Mouse (Mus musculus) hindbrain, embryonic 13.5 days (tissue): ENCODE measurements around the gene Dpm1. TPM values are rescaled to one million over a fixed set of nuclear protein-coding genes. Genes with fewer than 3 reads are reported as not detected.

Source experiments
- ATAC-seq: fragments of 200-750 bp; cut with Nextera tagmentation; 2 replicates; pipeline ENCODE4 v1.8.0; 2017; ENCODE audit warnings: moderate TSS enrichment; ENCODE audit not compliant: low FRiP score
- H3K27ac ChIP-seq: fragments of 300-500 bp; sonication (generic); 2 replicates; pipeline ENCODE4 v1.5.1; 2015; ENCODE audit warnings: inconsistent platforms, mild to moderate bottlenecking, moderate library complexity
- H3K27me3 ChIP-seq: fragments of 300-500 bp; sonication (generic); 2 replicates; pipeline ENCODE4 v1.6.1; 2015; ENCODE audit warnings: mild to moderate bottlenecking, inconsistent platforms
- H3K36me3 ChIP-seq: fragments of 300-500 bp; sonication (generic); 2 replicates; pipeline ENCODE4 v1.6.1; 2015; ENCODE audit warnings: mild to moderate bottlenecking, inconsistent platforms
- H3K4me1 ChIP-seq: fragments of 300-500 bp; sonication (generic); replicated peaks from 2 replicates; pipeline ENCODE4 v1.6.1; 2015; ENCODE audit warnings: inconsistent platforms
- H3K4me2 ChIP-seq: fragments of 300-500 bp; sonication (generic); 2 replicates; pipeline ENCODE4 v1.6.1; 2015; ENCODE audit warnings: inconsistent platforms, mild to moderate bottlenecking, moderate library complexity
- H3K4me3 ChIP-seq: fragments of 300-500 bp; sonication (generic); 2 replicates; pipeline ENCODE4 v1.5.1; 2015; ENCODE audit warnings: mild to moderate bottlenecking, inconsistent platforms
- H3K9ac ChIP-seq: fragments of 300-500 bp; sonication (generic); 2 replicates; pipeline ENCODE4 v1.6.1; 2015; ENCODE audit warnings: mild to moderate bottlenecking, inconsistent platforms
- H3K9me3 ChIP-seq: fragments of 300-500 bp; sonication (generic); 2 replicates; pipeline ENCODE4 v1.6.1; 2016; ENCODE audit warnings: inconsistent platforms
- WGBS: fragments of 180-500 bp; shearing (Covaris S2); methylation state at CpG from one replicate; pipeline ENCODE4 v1.1.7; 2015; 5-methylcytosine and 5-hydroxymethylcytosine counted together
- polyA plus RNA-seq: library from polyadenylated mRNA; unstranded; fragments of >200 nt; fragmentation: Nextera tagmentation; extraction: Ambion mirVana; gene quantifications from 2 replicates; pipeline ENCODE4 v1.2.1, GENCODE M21; 2015

The Dpm1 gene
- polyA plus RNA-seq, 1 experiment from 2014 or later, result 71.3 TPM

- no peaks in the 10 kb centered on the region for H3K9me3 ChIP-seq
- WGBS, result 92% methylated on average over 3 of the region's 3 CpGs
- H3K4me3 ChIP-seq, result no peak overlapping the region
- ATAC-seq, result no peak
- peak overlapping the region; percentile 49 for H3K4me2 ChIP-seq
- no peak overlapping the region for H3K9ac ChIP-seq
- peaks cover 26% of the 10 kb centered on the region for H3K4me1 ChIP-seq
- peak overlapping the region; percentile 99 for H3K27ac ChIP-seq
- H3K27me3 ChIP-seq, result no peaks in the 10 kb centered on the region
- H3K36me3 ChIP-seq, result peaks cover 45% of the 10 kb centered on the region
These were observed 22.5 kb downstream of the Dpm1 start for GRCm38 (mm10) chr2:168207883-168208282.

DNA sequence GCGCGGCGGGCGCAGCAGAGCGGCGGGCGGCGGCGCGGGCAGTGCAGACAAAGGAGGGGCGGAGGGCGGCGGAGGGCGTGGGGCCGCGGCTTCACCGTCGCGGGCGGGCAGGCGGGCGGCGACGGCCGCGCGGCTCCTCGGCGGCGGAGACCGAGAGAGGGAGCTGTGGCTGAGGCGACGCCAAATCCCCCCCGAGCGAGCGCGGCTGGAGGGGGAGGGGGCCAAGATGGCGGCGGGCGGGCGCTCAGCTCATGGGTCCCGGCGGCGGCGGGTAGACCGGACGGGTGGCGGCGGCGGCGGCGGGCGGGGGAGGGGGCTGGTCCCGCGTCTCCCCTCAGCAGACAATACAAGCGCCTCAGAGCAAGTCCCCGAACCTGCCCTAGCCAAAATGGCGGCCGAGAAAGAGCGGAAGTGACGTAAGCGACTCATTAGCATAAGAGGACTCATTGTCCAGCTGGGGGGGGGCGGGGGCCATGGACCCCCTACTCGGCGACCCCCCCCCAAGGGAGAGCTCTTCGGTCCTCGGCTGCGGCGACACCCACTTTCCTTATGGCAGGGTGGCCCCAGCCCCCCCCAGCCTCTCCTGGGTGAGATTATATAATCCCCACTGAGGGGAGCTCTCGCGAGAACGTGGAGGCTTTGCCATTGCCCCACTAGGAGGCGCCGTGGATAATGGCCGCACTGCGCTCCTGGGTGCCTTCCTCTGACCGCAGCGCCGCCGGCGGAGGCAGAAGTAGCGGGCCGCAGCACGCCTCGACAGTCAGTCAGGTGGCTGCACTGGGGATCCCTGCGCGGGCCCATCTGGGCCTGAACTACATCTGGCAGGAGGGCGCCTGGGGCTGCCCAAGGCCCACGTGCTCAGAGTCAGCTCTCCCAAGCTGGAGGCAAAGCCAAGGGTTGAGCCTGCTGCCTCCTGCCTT lies 23.4 kb downstream of the Dpm1 start, which contains the start of gene Adnp:
Gene Adnp, minus strand, starts transcription at position 388 of the 920 bp plus-strand sequence.
- peaks cover 33% of the 10 kb centered on the region for H3K4me1 ChIP-seq
- peak within 1 kb of the TSS; percentile 100 for H3K9ac ChIP-seq
- WGBS, result under 1% methylated on average over 40 of the region's 89 CpGs
- H3K27me3 ChIP-seq, result no peaks in the 10 kb centered on the region
- peak within 1 kb of the TSS; percentile 99 for H3K27ac ChIP-seq
- H3K4me3 ChIP-seq, result peak within 1 kb of the TSS; percentile 99
- H3K36me3 ChIP-seq, result peaks cover 37% of the 10 kb centered on the region
- H3K9me3 ChIP-seq, result no peaks in the 10 kb centered on the region
- peak within 1 kb of the TSS; percentile 77 for H3K4me2 ChIP-seq
- ATAC-seq, result peak; percentile 92

- ATAC-seq, result peak; percentile 21
- Histone ChIP-seq H3K4me3 (peak overlapping the region; percentile 99), H3K36me3 (peaks cover 27% of the 10 kb centered on the region), H3K27ac (peak overlapping the region; percentile 99), H3K27me3 (no peaks in the 10 kb centered on the region), H3K4me2 (peak overlapping the region; percentile 77), H3K4me1 (peaks cover 40% of the 10 kb centered on the region), H3K9me3 (no peaks in the 10 kb centered on the region), H3K9ac (peak overlapping the region; percentile 100)
- under 1% methylated on average over 39 of the region's 49 CpGs for WGBS
These were observed 24.4 kb downstream of the Dpm1 start for GRCm38 (mm10) chr2:168205681-168206631.

DNA sequence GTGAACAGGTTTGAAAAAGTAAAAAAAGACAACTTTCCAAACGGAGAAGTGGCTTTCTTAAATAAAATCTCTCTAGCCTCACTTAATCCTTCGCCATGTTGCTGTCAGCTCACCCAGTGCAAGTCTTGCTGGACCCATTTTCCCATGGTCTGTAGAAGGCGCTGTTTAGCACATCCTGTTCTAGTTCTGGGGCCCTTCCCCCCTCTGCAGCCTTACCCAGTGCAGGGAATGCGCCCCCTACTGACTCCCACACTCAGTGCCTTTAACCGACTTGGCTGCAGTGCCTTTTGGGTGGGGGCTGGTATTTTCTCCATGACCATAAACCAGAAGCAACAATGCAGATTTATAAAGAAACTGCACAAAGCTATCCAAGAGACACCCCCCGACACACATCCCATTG lies 25.1 kb downstream of the Dpm1 start:
- peak overlapping the region; percentile 77 for H3K4me2 ChIP-seq
- peaks cover 20% of the 10 kb centered on the region for H3K36me3 ChIP-seq
- H3K27me3 ChIP-seq, result no peaks in the 10 kb centered on the region
- 7% methylated on average over 6 of the region's 6 CpGs for WGBS
- H3K4me3 ChIP-seq, result peak overlapping the region; percentile 99
- peaks cover 47% of the 10 kb centered on the region for H3K4me1 ChIP-seq
- H3K27ac ChIP-seq, result peak overlapping the region; percentile 99
- H3K9ac ChIP-seq, result peak overlapping the region; percentile 100
- peak; percentile 43 for ATAC-seq
- H3K9me3 ChIP-seq, result no peaks in the 10 kb centered on the region

GRCm38 (mm10) chr2:168204476-168204999 lies 25.9 kb downstream of the Dpm1 start:
- peak overlapping the region; percentile 77 for H3K4me2 ChIP-seq
- peaks cover 54% of the 10 kb centered on the region for H3K4me1 ChIP-seq
- no peak overlapping the region for H3K27ac ChIP-seq
- no peaks in the 10 kb centered on the region for H3K27me3 ChIP-seq
- ATAC-seq, result no peak
- H3K9me3 ChIP-seq, result no peaks in the 10 kb centered on the region
- H3K9ac ChIP-seq, result peak overlapping the region; percentile 100
- H3K36me3 ChIP-seq, result peaks cover 17% of the 10 kb centered on the region
- WGBS, result 86% methylated on average over 8 of the region's 8 CpGs
- peak overlapping the region; percentile 99 for H3K4me3 ChIP-seq

DNA sequence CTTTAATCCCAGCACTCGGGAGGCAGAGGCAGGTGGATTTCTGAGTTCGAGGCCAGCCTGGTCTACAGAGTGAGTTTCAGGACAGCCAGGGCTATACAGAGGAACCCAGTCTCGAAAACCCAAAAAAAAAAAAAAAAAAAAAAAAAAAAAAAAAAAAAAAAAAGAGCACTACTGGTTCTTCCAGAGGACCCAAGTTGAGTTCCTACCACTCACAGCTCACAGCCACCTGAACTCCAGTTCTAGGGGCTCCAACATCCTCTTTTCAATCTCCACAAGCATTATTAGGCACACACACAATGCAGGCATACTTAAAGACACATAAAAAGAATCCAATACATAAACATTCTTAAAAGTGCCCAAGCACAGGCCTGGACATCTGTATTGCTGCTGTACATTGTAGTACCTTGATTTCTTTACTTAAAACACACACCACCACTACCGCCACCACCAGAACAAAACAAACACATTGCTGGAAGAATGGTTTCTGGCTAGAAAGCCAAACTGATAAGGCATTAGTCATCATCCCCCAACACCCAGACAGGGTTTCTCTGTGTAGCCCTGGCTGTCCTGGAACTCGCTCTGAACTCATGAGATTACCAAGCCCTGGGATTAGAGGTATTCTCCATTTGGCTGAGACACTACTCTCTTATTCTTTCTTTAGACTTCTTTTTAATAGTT lies 30.2 kb downstream of the Dpm1 start:
- 0 out of 2 replicates have a peak overlapping the region, but pooled peaks have one; percentile 16 for H3K4me2 ChIP-seq
- H3K36me3 ChIP-seq, result peaks cover 15% of the 10 kb centered on the region
- WGBS, result 86% methylated on average over 5 of the region's 5 CpGs
- no peak overlapping the region for H3K9ac ChIP-seq
- H3K27me3 ChIP-seq, result no peaks in the 10 kb centered on the region
- H3K4me1 ChIP-seq, result peaks cover 86% of the 10 kb centered on the region
- no peak overlapping the region for H3K27ac ChIP-seq
- no peak overlapping the region for H3K4me3 ChIP-seq
- ATAC-seq, result no peak
- H3K9me3 ChIP-seq, result no peaks in the 10 kb centered on the region

- Histone ChIP-seq H3K27me3 (no peaks in the 10 kb centered on the region), H3K4me3 (no peak overlapping the region), H3K9ac (0 out of 2 replicates have a peak overlapping the region, but pooled peaks have one; percentile 19), H3K4me2 (peak overlapping the region; percentile 17), H3K4me1 (peaks cover 86% of the 10 kb centered on the region), H3K27ac (no peak overlapping the region), H3K9me3 (no peaks in the 10 kb centered on the region), H3K36me3 (peaks cover 15% of the 10 kb centered on the region)
- 84% methylated on average over 4 of the region's 4 CpGs for WGBS
- no peak for ATAC-seq
These were observed 30.9 kb downstream of the Dpm1 start for GRCm38 (mm10) chr2:168199476-168199875.

GRCm38 (mm10) chr2:168198421-168198820 lies 32.0 kb downstream of the Dpm1 start:
- WGBS, result 98% methylated on average over 1 of the region's 1 CpGs
- H3K9ac ChIP-seq, result no peak overlapping the region
- H3K4me3 ChIP-seq, result no peak overlapping the region
- H3K4me1 ChIP-seq, result peaks cover 88% of the 10 kb centered on the region
- ATAC-seq, result peak; percentile 46; the same call in 1 of the 2 replicates
- H3K27me3 ChIP-seq, result no peaks in the 10 kb centered on the region
- 0 out of 2 replicates have a peak overlapping the region, but pooled peaks have one; percentile 20 for H3K27ac ChIP-seq
- peak overlapping the region; percentile 14; the same call in 1 of the 2 replicates for H3K4me2 ChIP-seq
- H3K36me3 ChIP-seq, result peaks cover 6% of the 10 kb centered on the region
- H3K9me3 ChIP-seq, result no peaks in the 10 kb centered on the region

GRCm38 (mm10) chr2:168195721-168196120 lies 34.7 kb downstream of the Dpm1 start:
- 40% methylated on average over 2 of the region's 2 CpGs for WGBS
- no peak for ATAC-seq
- Histone ChIP-seq H3K36me3 (peaks cover 4% of the 10 kb centered on the region; the same call in 1 of the 2 replicates), H3K9me3 (no peaks in the 10 kb centered on the region), H3K27ac (no peak overlapping the region), H3K27me3 (no peaks in the 10 kb centered on the region), H3K4me1 (peaks cover 93% of the 10 kb centered on the region), H3K4me2 (no peak overlapping the region), H3K4me3 (no peak overlapping the region), H3K9ac (no peak overlapping the region)

- H3K27ac ChIP-seq, result no peak overlapping the region
- no peaks in the 10 kb centered on the region for H3K9me3 ChIP-seq
- no peak overlapping the region for H3K4me2 ChIP-seq
- no peak overlapping the region for H3K9ac ChIP-seq
- no peaks in the 10 kb centered on the region for H3K27me3 ChIP-seq
- no peak overlapping the region for H3K4me3 ChIP-seq
- WGBS, result 85% methylated on average over 2 of the region's 2 CpGs
- peaks cover 4% of the 10 kb centered on the region; the same call in 1 of the 2 replicates for H3K36me3 ChIP-seq
- ATAC-seq, result no peak
- H3K4me1 ChIP-seq, result peaks cover 88% of the 10 kb centered on the region
These were observed 36.7 kb downstream of the Dpm1 start for GRCm38 (mm10) chr2:168193685-168194084.

DNA sequence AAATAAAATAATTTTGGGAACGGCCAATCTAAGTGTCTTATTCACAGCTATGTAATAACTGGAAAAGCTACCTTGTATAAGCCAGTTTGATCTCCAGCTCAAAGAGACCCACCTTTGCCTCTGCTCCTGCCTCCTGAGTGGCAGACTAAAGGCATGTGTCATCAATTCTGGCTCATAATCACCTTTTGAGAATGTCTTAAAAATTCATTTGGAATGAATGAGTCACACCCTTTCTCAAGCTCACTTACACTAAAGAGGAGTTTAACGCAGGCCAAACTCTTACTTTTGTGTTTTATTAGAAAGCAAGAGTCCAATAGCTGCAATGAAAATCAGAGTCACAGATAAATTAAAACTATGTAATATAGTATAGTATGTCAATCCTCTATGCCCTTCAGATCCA lies 38.5 kb downstream of the Dpm1 start:
- Histone ChIP-seq H3K27ac (no peak overlapping the region), H3K36me3 (peaks cover 10% of the 10 kb centered on the region), H3K4me3 (no peak overlapping the region), H3K27me3 (no peaks in the 10 kb centered on the region), H3K9ac (no peak overlapping the region), H3K9me3 (no peaks in the 10 kb centered on the region), H3K4me1 (peaks cover 77% of the 10 kb centered on the region), H3K4me2 (no peak overlapping the region)
- ATAC-seq, result no peak
- 99% methylated on average over 2 of the region's 2 CpGs for WGBS
